ENCODE assay signal across 8 mouse cellular contexts in the genomic region with DNA sequence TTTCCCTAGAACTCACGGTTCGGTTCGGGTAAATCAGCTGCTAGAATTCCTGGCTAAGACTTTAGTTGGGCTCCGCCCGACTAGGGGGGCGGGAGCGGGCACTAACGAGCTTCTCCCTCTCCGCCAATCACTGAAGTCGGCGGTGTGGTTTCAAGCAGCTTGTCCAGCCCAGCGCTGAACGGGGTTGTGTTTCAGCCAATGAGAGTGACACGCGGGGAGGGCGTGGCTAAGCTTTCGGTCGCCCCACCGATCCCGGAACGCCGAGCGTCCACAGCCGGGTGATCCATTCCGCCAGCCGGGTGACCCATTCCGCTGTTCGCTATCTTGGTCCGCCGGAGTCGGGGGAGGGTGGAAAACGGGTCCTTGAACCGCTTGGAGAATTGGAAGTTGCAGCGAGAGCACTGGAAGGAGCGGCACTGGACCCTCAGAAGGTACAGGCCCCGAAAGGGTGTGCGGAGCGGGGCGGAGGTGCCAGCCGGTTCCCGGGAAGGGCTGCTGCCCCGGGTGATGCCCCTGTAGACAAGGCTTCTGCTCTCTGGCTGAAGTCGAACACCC. TPM values are rescaled to one million over a fixed set of nuclear protein-coding genes. Genes with fewer than 3 reads are reported as not detected.
DNase-seq lines count a peak whose midpoint lies in the region; ATAC-seq and TF ChIP-seq lines count a peak whose summit lies in the region.

A gene (plus strand): TSS at position 273 of the 555 bp plus-strand sequence.

- no peaks in the 10 kb centered on the region; the same call in 1 of the 2 replicates for H3K9me3 ChIP-seq in forebrain, embryonic 10.5 days
- no peaks in the 10 kb centered on the region for H3K9me3 ChIP-seq in heart, embryonic 15.5 days (replicated peaks)
- H3K9me3 ChIP-seq in liver, embryonic 14.5 days (ENCODE audit: control insufficient read depth, low read length) = no peaks in the 10 kb centered on the region
- H3K9me3 ChIP-seq in neural tube, embryonic 11.5 days (ENCODE audit: control insufficient read depth, low read length) = no peaks in the 10 kb centered on the region
- H3K9me3 ChIP-seq in stomach, postnatal 0 days (ENCODE audit: control insufficient read depth, low read length) = no peaks in the 10 kb centered on the region

- peak within 1 kb of the TSS; percentile 76 for H3K4me2 ChIP-seq in heart, embryonic 15.5 days
- H3K4me2 ChIP-seq in liver, embryonic 14.5 days (ENCODE audit: low read depth) = peak within 1 kb of the TSS; percentile 80
- peak within 1 kb of the TSS; percentile 57 for H3K4me2 ChIP-seq in neural tube, embryonic 11.5 days (ENCODE audit: low read depth)
- H3K4me2 ChIP-seq in stomach, postnatal 0 days (replicated peaks; ENCODE audit: low read depth) = peak within 1 kb of the TSS; percentile 64

- H3K9ac ChIP-seq in heart, embryonic 15.5 days = peak within 1 kb of the TSS; percentile 85
- peak within 1 kb of the TSS; percentile 82 for H3K9ac ChIP-seq in liver, embryonic 14.5 days (replicated peaks)
- peak within 1 kb of the TSS; percentile 82 for H3K9ac ChIP-seq in neural tube, embryonic 11.5 days (ENCODE audit: low read length)
- H3K9ac ChIP-seq in stomach, postnatal 0 days (ENCODE audit: low read length) = peak within 1 kb of the TSS; percentile 76

- peak within 1 kb of the TSS; percentile 82 for H3K4me3 ChIP-seq in forebrain, embryonic 10.5 days
- H3K4me3 ChIP-seq in heart, embryonic 15.5 days = peak within 1 kb of the TSS; percentile 98
- peak within 1 kb of the TSS; percentile 75 to 97 for H3K4me3 ChIP-seq in liver, embryonic 14.5 days (ENCODE audit: insufficient read depth in 1 of 2, low read depth in 2 of 2, low read length in 2 of 2)
- peak within 1 kb of the TSS; percentile 76 for H3K4me3 ChIP-seq in neural tube, embryonic 11.5 days (ENCODE audit: low read depth, low read length)
- peak within 1 kb of the TSS; percentile 84 for H3K4me3 ChIP-seq in stomach, postnatal 0 days (ENCODE audit: low read depth, low read length)

- H3K36me3 ChIP-seq in forebrain, embryonic 10.5 days (replicated peaks) = no peaks in the 10 kb centered on the region
- no peaks in the 10 kb centered on the region for H3K36me3 ChIP-seq in heart, embryonic 15.5 days
- no peaks in the 10 kb centered on the region for H3K36me3 ChIP-seq in liver, embryonic 14.5 days (replicated peaks; ENCODE audit: control insufficient read depth, insufficient read depth, low read depth)
- H3K36me3 ChIP-seq in neural tube, embryonic 11.5 days (ENCODE audit: control insufficient read depth, insufficient read depth, low read length) = no peaks in the 10 kb centered on the region
- H3K36me3 ChIP-seq in stomach, postnatal 0 days (ENCODE audit: control insufficient read depth, insufficient read depth, low read length) = no peaks in the 10 kb centered on the region

- H3K27me3 ChIP-seq in forebrain, embryonic 10.5 days (ENCODE audit: poor library complexity, severe bottlenecking) = peaks cover 14% of the 10 kb centered on the region
- H3K27me3 ChIP-seq in heart, embryonic 15.5 days = no peaks in the 10 kb centered on the region
- H3K27me3 ChIP-seq in liver, embryonic 14.5 days (ENCODE audit: control insufficient read depth, insufficient read depth, low read length) = no peaks in the 10 kb centered on the region
- H3K27me3 ChIP-seq in neural tube, embryonic 11.5 days (ENCODE audit: control insufficient read depth, insufficient read depth, low read length) = no peaks in the 10 kb centered on the region
- H3K27me3 ChIP-seq in stomach, postnatal 0 days (ENCODE audit: control insufficient read depth, insufficient read depth, low read length) = no peaks in the 10 kb centered on the region

- H3K4me1 ChIP-seq in forebrain, embryonic 10.5 days = peaks cover 11% of the 10 kb centered on the region
- peaks cover 8% of the 10 kb centered on the region; the same call in 1 of the 2 replicates for H3K4me1 ChIP-seq in heart, embryonic 15.5 days (replicated peaks)
- H3K4me1 ChIP-seq in liver, embryonic 14.5 days (replicated peaks; ENCODE audit: control insufficient read depth in 2 of 2, insufficient read depth in 2 of 2, low read length in 1 of 2) = peaks cover 0 to 5% of the 10 kb centered on the region in 2 experiments; a peak in 2 of 4 replicates
- no peaks in the 10 kb centered on the region for H3K4me1 ChIP-seq in neural tube, embryonic 11.5 days (ENCODE audit: control insufficient read depth, insufficient read depth, low read length)
- no peaks in the 10 kb centered on the region; the same call in 1 of the 2 replicates for H3K4me1 ChIP-seq in stomach, postnatal 0 days (replicated peaks; ENCODE audit: control insufficient read depth, insufficient read depth)

- TF ChIP-seq EP300 in liver, embryonic 14.5 days (IDR thresholded peaks at IDR 0.05; ENCODE audit: low read depth) = no peak
- peak; percentile 84 for TF ChIP-seq EP300 in stomach, postnatal 0 days (optimal IDR thresholded peaks at IDR 0.05)

- WGBS in forebrain, embryonic 10.5 days = under 1% methylated on average over 43 of the region's 43 CpGs
- under 1% methylated on average over 43 of the region's 43 CpGs for WGBS in heart, embryonic 15.5 days
- WGBS in liver, embryonic 14.5 days (ENCODE audit: insufficient replicate concordance) = under 1% methylated on average over 43 of the region's 43 CpGs
- WGBS in neural tube, embryonic 11.5 days = under 1% methylated on average over 43 of the region's 43 CpGs
- WGBS in stomach, postnatal 0 days = under 1% methylated on average over 42 of the region's 43 CpGs

- ATAC-seq in heart, embryonic 15.5 days (replicated peaks; ENCODE audit: insufficient number of reproducible peaks, insufficient read depth, low FRiP score, low read depth) = peak; percentile 100
- peak; percentile 99 for ATAC-seq in liver, embryonic 14.5 days (ENCODE audit: insufficient read depth)
- ATAC-seq in neural tube, embryonic 11.5 days (ENCODE audit: insufficient read depth, low FRiP score, low TSS enrichment) = peak; percentile 99
- peak; percentile 99 for ATAC-seq in stomach, postnatal 0 days (ENCODE audit: low FRiP score, low TSS enrichment)

- no peak for TF ChIP-seq CTCF in liver, embryonic 14.5 days (IDR thresholded peaks at IDR 0.05; ENCODE audit: low read depth)
- no peak for TF ChIP-seq CTCF in stomach, postnatal 0 days (IDR thresholded peaks at IDR 0.05; ENCODE audit: low read depth)

- DNase-seq in CD8-positive naive resting alpha-beta T cell, adult 2 months (ENCODE audit: low read depth in 2 of 2, low spot score in 2 of 2) = peak; percentile 86 to 88
- DNase-seq in c-Kit-positive CD71-negative TER-119-negative erythroid progenitor cells, embryonic 14.5 days (ENCODE audit: low read depth) = peak; percentile 95
- peak; percentile 97 for DNase-seq in forebrain, embryonic 10.5 days (ENCODE audit: extremely low spot score, low spot score)
- peak; percentile 99 to 100 for DNase-seq in kidney, postnatal 25 days
- DNase-seq in liver, embryonic 14.5 days (ENCODE audit: low read depth in 3 of 3, low spot score in 3 of 3) = peak; percentile 97 to 98 (median 97)
- peak; percentile 96 for DNase-seq in neural tube, embryonic 11.5 days (ENCODE audit: low spot score)
- DNase-seq in stomach, postnatal 0 days (ENCODE audit: low spot score) = peak; percentile 99

- H3K27ac ChIP-seq in forebrain, embryonic 10.5 days = peak within 1 kb of the TSS; percentile 88
- H3K27ac ChIP-seq in heart, embryonic 15.5 days = peak within 1 kb of the TSS; percentile 85
- H3K27ac ChIP-seq in liver, embryonic 14.5 days = peak within 1 kb of the TSS; percentile 44
- peak within 1 kb of the TSS; percentile 60; the same call in 1 of the 2 replicates for H3K27ac ChIP-seq in neural tube, embryonic 11.5 days (ENCODE audit: low read depth, low read length)
- H3K27ac ChIP-seq in stomach, postnatal 0 days (replicated peaks) = peak within 1 kb of the TSS; percentile 85

RNA-seq across cellular contexts. Expression of the gene that starts here (rescaled TPM):
- 10.7 and 11.2 TPM in 2 replicates for polyA plus RNA-seq in forebrain, embryonic 10.5 days (2016; fragmentation: Nextera tagmentation; extraction: Ambion mirVana)
- 9.6 and 12.3 TPM in 2 replicates for polyA plus RNA-seq in heart, embryonic 15.5 days (2015; fragmentation: Nextera tagmentation; extraction: Ambion mirVana)
- polyA plus RNA-seq in liver, embryonic 14.5 days (2012; rRNA removed) = 5.9 and 6.4 TPM in 2 replicates
- polyA plus RNA-seq in liver, embryonic 14.5 days (2014; fragmentation: Nextera tagmentation; extraction: Ambion mirVana) = 4.2 and 5.4 TPM in 2 replicates
- 15.2 and 17.2 TPM in 2 replicates for polyA plus RNA-seq in neural tube, embryonic 11.5 days (2014; fragmentation: Nextera tagmentation; extraction: Ambion mirVana)
- polyA plus RNA-seq in stomach, postnatal 0 days (2015; fragmentation: Nextera tagmentation; extraction: Ambion mirVana) = 7.8 and 8.6 TPM in 2 replicates

Comparison
In these comparisons a context has a peak if more than half of its experiments do, and no peak if none do; other contexts are left out.
1. Peak in every context shown above with its lines: DNase-seq, ATAC-seq, H3K4me3 ChIP-seq and H3K27ac ChIP-seq.